Mouse (Mus musculus) monocyte, adult 5-6 weeks (primary cell): ENCODE results near the gene Vmn1r23. TPM values are rescaled to one million over a fixed set of nuclear protein-coding genes. Genes with fewer than 3 reads are reported as not detected.
"Not testable (repeated sequence)": the region's sequence is repeated elsewhere in the genome, so short reads cannot be mapped to it uniquely, and the experiment has no call there.

Experiments used
- ATAC-seq: fragments of 153-309, 156-312 bp; replicated peaks from 2 replicates; pipeline ENCODE4 v1.8.0; 2017; ENCODE audit warnings: mild to moderate bottlenecking; ENCODE audit not compliant: low TSS enrichment, insufficient number of reproducible peaks, severe bottlenecking, poor library complexity, low FRiP score
- total RNA-seq: library from RNA; stranded (forward); fragments of 200-1000, 200-491, 200-594 nt; gene quantifications from 3 replicates; pipeline ENCODE4 v1.2.3, GENCODE M21; 2017

The Vmn1r23 gene
- total RNA-seq, result not detected in 3 replicates

DNA sequence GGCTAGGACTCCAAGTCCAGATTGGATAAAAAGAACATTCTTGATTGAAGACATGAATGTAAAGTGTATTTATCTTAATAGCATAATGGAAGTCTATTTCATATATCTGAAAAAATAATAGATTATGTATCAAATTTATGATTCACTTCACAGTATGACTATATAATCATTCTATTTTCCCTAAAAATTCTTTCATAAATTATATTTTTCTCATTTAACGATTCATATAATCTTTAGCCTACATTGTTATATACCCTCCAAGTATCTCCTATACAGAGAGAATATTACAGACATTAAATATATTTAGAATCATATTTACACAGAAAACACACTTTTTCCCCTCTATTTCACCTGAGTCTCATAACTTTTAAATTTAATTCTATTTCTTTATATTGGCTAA is at the start of gene Vmn1r23:
TSS of gene Vmn1r23 (minus strand) at position 101 of the 400 bp plus-strand sequence.
- no peak for ATAC-seq

DNA sequence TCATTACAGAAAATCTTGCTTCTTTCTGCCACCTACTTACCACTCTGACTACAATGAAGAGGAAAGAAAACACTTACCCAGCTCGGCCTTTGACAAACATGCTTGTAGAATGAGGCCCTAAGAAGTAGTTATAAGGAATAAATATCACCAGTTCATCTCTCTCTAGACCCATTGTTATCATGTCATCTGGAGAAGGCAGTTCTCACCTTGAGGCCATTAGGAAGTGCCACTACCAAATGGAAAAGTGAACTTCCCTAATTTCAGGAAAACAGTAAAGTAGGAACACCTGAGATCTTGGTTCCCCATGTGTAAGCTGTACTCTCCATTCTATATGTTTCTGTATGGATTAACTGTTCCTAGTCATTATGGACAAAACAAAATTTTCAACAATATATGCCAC is 34.8 kb upstream of the Vmn1r23 start, which contains the start of gene Vmn1r24:
TSS of gene Vmn1r24 (minus strand) at position 101 of the 400 bp plus-strand sequence.
- not testable (repeated sequence) for ATAC-seq

DNA sequence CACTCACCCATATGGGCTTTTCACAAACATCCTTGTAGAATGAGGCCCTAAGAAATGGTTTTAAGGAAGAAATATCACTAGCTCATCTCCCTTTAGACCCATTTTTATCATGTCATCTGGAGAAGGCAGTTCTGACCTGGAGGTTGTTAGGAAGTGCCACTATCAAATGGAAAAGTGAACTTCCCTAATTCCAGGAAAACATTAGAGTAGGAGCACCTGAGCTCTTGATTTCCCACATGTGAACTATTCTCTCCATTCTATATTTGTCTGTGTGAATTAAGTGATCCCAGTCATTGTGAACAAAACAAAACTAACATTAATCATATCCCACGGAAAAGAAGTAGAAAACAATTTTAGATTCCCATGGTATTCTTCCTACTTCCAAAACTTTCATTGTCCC is 18.7 kb downstream of the Vmn1r23 start, which contains the start of gene Vmn1r22:
TSS of gene Vmn1r22 (minus strand) at position 101 of the 400 bp plus-strand sequence.
- no peak for ATAC-seq

Other genes starting within 250 kb of the Vmn1r23 start
- 15.8 to 17.8 TPM (median 16.6 TPM) in 3 replicates for gene Pyurf, start 234.8 kb downstream of the Vmn1r23 start, total RNA-seq
- 6.5 to 16.1 TPM (median 9.9 TPM) in 3 replicates for gene Lancl2, start 224.3 kb downstream of the Vmn1r23 start, total RNA-seq
- gene Vopp1, start 101.7 kb downstream of the Vmn1r23 start, total RNA-seq, result 79.4 to 117 TPM (median 88.8 TPM) in 3 replicates
- not detected in 3 replicates for gene Vmn1r21, start 76.5 kb downstream of the Vmn1r23 start, total RNA-seq
- gene Vmn1r22, start 18.8 kb downstream of the Vmn1r23 start, total RNA-seq, result not detected in 3 replicates
- not detected in 3 replicates for gene Vmn1r24, start 34.7 kb upstream of the Vmn1r23 start, total RNA-seq
- not detected in 3 replicates for gene Vmn1r25, start 54.0 kb upstream of the Vmn1r23 start, total RNA-seq
- gene Vmn1r26, start 88.3 kb upstream of the Vmn1r23 start, total RNA-seq, result not detected in 3 replicates